7 mouse cellular contexts compared by ENCODE assay signal in genomic region chr8:125996980-125997379, GRCm38 (mm10). TPM values are rescaled to one million over a fixed set of nuclear protein-coding genes. Genes with fewer than 3 reads are reported as not detected.
DNase-seq lines count a peak whose midpoint lies in the region; ATAC-seq and TF ChIP-seq lines count a peak whose summit lies in the region.

No protein-coding gene starts in this region.

- H3K4me3 ChIP-seq in E14TG2a.4 (replicated peaks; ENCODE audit: low read length): peak overlapping the region; percentile 83; the same call in 1 of the 2 replicates
- peak overlapping the region; percentile 66 for H3K4me3 ChIP-seq in ES-Bruce4 (ENCODE audit: low read depth, low read length)
- peak overlapping the region; percentile 68 for H3K4me3 ChIP-seq in limb, embryonic 13.5 days

- no peak for TF ChIP-seq POLR2A in ES-Bruce4 (IDR thresholded peaks at IDR 0.05; ENCODE audit: insufficient read depth, low read length)

- peaks cover 69% of the 10 kb centered on the region for H3K4me1 ChIP-seq in E14TG2a.4 (replicated peaks; ENCODE audit: low read depth, low read length)
- H3K4me1 ChIP-seq in ES-Bruce4 (ENCODE audit: control insufficient read depth, insufficient read depth, low read length): peaks cover 10% of the 10 kb centered on the region
- peaks cover 53% of the 10 kb centered on the region for H3K4me1 ChIP-seq in limb, embryonic 13.5 days

- H3K9ac ChIP-seq in ES-Bruce4 (ENCODE audit: low read depth, poor library complexity, severe bottlenecking): peak overlapping the region; percentile 77
- H3K9ac ChIP-seq in limb, embryonic 13.5 days: 0 out of 2 replicates have a peak overlapping the region, but pooled peaks have one; percentile 79

- no peak for ATAC-seq in limb, embryonic 13.5 days (ENCODE audit: low FRiP score, low read depth)
- ATAC-seq in CD4-positive, CD25-positive, alpha-beta regulatory T cell, adult 4 months: no peak
- ATAC-seq in granulocyte monocyte progenitor cell, adult 5-6 weeks (replicated peaks; ENCODE audit: poor library complexity, severe bottlenecking): no peak

- peaks cover 51% of the 10 kb centered on the region for H3K27me3 ChIP-seq in E14TG2a.4 (ENCODE audit: insufficient read depth, low read length)
- no peaks in the 10 kb centered on the region for H3K27me3 ChIP-seq in ES-Bruce4 (ENCODE audit: control insufficient read depth, insufficient read depth, low read length, poor library complexity, severe bottlenecking)
- peaks cover 42% of the 10 kb centered on the region for H3K27me3 ChIP-seq in limb, embryonic 13.5 days

- peak overlapping the region; percentile 89 for H3K4me2 ChIP-seq in limb, embryonic 13.5 days (replicated peaks)

- TF ChIP-seq EP300 in ES-Bruce4 (IDR thresholded peaks at IDR 0.05; ENCODE audit: insufficient read depth, low read depth, low read length): no peak

- DNase-seq in gonadal fat pad, adult 2 months (ENCODE audit: low read depth): peak; percentile 92
- no peak for DNase-seq in gastrocnemius, adult 18-20 months (ENCODE audit: low spot score)

- H3K9me3 ChIP-seq in E14TG2a.4 (ENCODE audit: low read length) (no peaks in the 10 kb centered on the region), ES-Bruce4 (replicated peaks; ENCODE audit: control insufficient read depth, insufficient read depth, low read length, poor library complexity, severe bottlenecking) (no peaks in the 10 kb centered on the region)
- no peaks in the 10 kb centered on the region for H3K9me3 ChIP-seq in limb, embryonic 13.5 days

- WGBS in limb, embryonic 13.5 days: 39% methylated on average over 6 of the region's 6 CpGs

- TF ChIP-seq CTCF in E14TG2a.4 (conservative IDR thresholded peaks at IDR 0.05; ENCODE audit: low read length) (no peak), ES-Bruce4 (IDR thresholded peaks at IDR 0.05; ENCODE audit: low read depth, low read length) (no peak)

- H3K36me3 ChIP-seq in E14TG2a.4 (ENCODE audit: insufficient read depth, low read length) (no peaks in the 10 kb centered on the region), ES-Bruce4 (ENCODE audit: control insufficient read depth, insufficient read depth, low read length, poor library complexity, severe bottlenecking) (no peaks in the 10 kb centered on the region)
- H3K36me3 ChIP-seq in limb, embryonic 13.5 days: no peaks in the 10 kb centered on the region

- H3K27ac ChIP-seq in ES-Bruce4 (ENCODE audit: insufficient read depth, low read length): no peak overlapping the region
- H3K27ac ChIP-seq in limb, embryonic 13.5 days: no peak overlapping the region

RNA-seq across cellular contexts. Expression of gene Kcnk1, which starts 2.0 kb away (rescaled TPM):
- polyA plus RNA-seq in ES-Bruce4 (2011; ENCODE audit: insufficient read depth, insufficient read length, low read depth, missing spikeins): 38.8 and 40.0 TPM in 2 replicates
- polyA plus RNA-seq in gonadal fat pad, adult 2 months (2012; rRNA removed): 284 and 319 TPM in 2 replicates
- 23.5 and 26.6 TPM in 2 replicates for polyA plus RNA-seq in limb, embryonic 13.5 days (2015; fragmentation: Nextera tagmentation; extraction: Ambion mirVana)
- under 1 TPM; 0.19 to 0.46 TPM for total RNA-seq in gastrocnemius, adult 18-20 months (2021)
- not detected for polyA plus RNA-seq in CD4-positive, CD25-positive, alpha-beta regulatory T cell, adult 4 months (2017; shearing (Covaris generic))
- total RNA-seq in granulocyte monocyte progenitor cell, adult 5-6 weeks (2014; fragmentation: Nextera tagmentation): not detected in 2 replicates
- not detected in 2 replicates for total RNA-seq in granulocyte monocyte progenitor cell, adult 5-6 weeks (2017)

Comparison
In these comparisons a context has a peak if more than half of its experiments do, and no peak if none do; other contexts are left out.
1. RNA of gene Kcnk1, which starts 2.0 kb away (polyA plus RNA-seq): 284 to 319 TPM in gonadal fat pad, adult 2 months, 38.8 to 40.0 TPM in ES-Bruce4 and 23.5 to 26.6 TPM in limb, embryonic 13.5 days; not detected in CD4-positive, CD25-positive, alpha-beta regulatory T cell, adult 4 months; every median in the first group is over 10 times any median in the second.
2. Peak in every context shown above with its lines, with median percentiles within 50 percentile points of each other: H3K4me3 ChIP-seq.